Mouse (Mus musculus): ENCODE results near the gene Pitpna.
"Not testable (repeated sequence)": the region's sequence is repeated elsewhere in the genome, so short reads cannot be mapped to it uniquely, and the experiment has no call there.

The Pitpna gene

GRCm38 (mm10) chr11:75587493-75588284 is at the start of gene Pitpna:
Pitpna (plus strand) TSS chr11:75588097.
- in situ Hi-C loops (cut with MboI, MseI): no loop called here

- in situ Hi-C loops (cut with MboI, MseI): no loop called here
Measured at GRCm38 (mm10) chr11:75538184-75538969, 49.5 kb upstream of the Pitpna start.

GRCm38 (mm10) chr11:75538970-75539299 is 49.0 kb upstream of the Pitpna start:
- in situ Hi-C loops (cut with MboI, MseI): no loop called here

GRCm38 (mm10) chr11:75540209-75540608 is 47.7 kb upstream of the Pitpna start:
- in situ Hi-C loops (cut with MboI, MseI): no loop called here

DNA sequence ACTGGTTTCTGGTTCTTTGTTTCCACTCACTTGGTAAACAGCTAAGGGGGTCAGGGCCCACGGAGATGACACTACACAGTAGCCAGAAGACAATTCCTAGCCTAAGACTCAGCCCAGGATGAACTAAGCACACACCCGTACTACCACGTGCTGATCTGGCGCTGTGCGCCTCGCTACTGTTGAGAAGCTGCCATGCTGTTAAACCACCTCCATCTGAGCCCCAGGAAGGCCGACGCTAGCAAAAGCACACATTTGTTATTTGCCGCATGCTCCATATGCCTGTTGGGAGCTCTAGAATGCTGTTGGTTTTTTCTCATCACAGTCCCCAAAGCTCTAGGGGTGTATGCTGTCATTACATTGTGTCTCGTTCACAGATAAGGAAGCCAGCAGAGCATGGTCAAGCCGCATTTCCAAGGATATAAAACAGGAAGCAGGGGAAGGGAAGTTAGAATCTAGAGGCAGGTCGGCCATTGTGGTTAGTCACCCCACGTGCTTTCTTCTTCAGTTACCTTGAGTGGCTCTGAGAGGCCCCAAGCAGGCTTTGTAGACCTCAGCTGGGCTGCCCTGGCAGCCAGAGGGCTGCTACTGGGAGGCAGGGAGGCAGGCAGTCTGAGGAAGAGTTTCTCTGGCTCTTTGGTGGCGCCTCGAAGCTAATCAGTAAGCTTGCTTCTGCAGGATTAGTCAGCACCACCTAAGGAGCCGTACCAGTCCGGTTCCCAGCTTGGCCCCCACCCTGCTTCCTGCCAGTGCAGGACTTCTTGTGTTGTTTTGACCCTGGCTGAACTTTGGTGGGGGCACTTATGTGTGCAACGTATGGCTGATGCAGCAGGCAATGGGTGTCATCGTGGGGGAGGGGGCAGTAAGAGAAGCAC is 47.0 kb upstream of the Pitpna start:
- in situ Hi-C loops (cut with MboI, MseI): no loop called here

DNA sequence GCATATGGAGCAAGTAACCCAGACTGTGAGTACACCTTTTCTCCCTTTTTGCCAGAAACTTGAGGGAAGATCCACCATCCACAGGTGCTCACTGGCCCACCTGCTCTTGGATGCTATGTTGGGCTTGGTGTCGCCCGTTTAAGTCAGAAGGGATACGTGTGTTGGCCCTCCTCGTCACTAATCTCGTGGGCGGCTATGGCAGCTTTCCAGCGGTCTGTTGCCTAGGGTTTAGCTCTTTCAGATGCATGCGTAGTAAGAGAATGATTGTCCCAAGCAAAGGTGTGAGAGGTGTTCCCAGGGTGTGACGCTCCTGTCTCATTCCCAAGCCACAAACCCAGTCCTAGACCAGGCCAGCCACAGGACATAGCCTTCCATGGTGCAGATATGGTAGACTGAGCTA is 43.2 kb upstream of the Pitpna start:
- in situ Hi-C loops (cut with MboI, MseI): no loop called here

DNA sequence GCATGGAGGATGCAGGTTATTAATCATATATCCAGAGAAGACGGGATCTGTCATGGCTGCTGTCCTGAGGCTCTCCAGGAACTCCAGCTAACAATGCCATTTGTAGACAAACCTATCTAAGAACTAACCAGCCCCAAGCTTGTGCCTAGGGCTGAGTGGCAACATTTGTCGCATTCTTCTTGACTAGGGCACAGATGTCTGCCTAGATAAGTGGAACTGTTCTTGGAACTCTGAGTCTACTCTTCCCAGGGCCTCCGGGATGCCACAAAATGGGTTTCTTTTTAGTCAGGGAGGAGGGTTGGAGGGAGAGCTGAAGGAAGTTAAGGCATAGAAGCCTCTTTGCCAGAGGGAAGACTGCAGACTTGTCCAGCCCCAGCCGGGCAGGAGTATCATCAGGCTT is 41.8 kb upstream of the Pitpna start:
- in situ Hi-C loops (cut with MboI, MseI): no loop called here

DNA sequence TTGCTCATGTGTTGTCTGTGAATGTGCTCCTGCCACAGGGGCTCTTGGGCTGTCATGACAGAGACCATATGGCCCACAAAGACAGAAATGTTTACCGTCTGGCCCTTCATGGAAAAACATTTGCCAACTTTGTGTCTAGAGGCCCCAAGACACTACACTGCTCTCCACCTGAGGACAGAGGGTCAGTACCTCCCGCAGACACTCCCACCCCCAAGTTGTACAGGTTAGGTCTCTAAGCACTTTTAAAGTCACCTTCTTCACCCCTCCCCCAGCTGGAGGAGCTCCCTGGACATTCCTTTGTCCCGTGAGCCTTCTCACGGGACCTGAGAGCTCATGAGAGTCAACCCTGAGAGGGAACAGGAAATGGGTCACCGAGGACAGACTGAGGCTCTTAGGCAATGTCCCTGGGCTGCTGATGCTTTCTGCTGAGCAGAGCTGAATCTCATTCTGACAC is 38.2 kb upstream of the Pitpna start:
- in situ Hi-C loops (cut with MboI, MseI): no loop called here

GRCm38 (mm10) chr11:75550200-75550946 is 37.5 kb upstream of the Pitpna start:
- in situ Hi-C loops (cut with MboI, MseI): no loop called here

- in situ Hi-C loops (cut with MboI, MseI): no loop called here
Measured at GRCm38 (mm10) chr11:75551321-75551720, 36.6 kb upstream of the Pitpna start.

GRCm38 (mm10) chr11:75551961-75552441 is 35.9 kb upstream of the Pitpna start:
- in situ Hi-C loops (cut with MboI, MseI): no loop called here

- in situ Hi-C loops (cut with MboI, MseI): no loop called here
Measured at GRCm38 (mm10) chr11:75552906-75553482, 34.9 kb upstream of the Pitpna start.

- in situ Hi-C loops (cut with MboI, MseI): not testable (repeated sequence)
Measured at GRCm38 (mm10) chr11:75556006-75556405, 31.9 kb upstream of the Pitpna start.

GRCm38 (mm10) chr11:75557142-75557541 is 30.8 kb upstream of the Pitpna start:
- in situ Hi-C loops (cut with MboI, MseI): no loop called here

DNA sequence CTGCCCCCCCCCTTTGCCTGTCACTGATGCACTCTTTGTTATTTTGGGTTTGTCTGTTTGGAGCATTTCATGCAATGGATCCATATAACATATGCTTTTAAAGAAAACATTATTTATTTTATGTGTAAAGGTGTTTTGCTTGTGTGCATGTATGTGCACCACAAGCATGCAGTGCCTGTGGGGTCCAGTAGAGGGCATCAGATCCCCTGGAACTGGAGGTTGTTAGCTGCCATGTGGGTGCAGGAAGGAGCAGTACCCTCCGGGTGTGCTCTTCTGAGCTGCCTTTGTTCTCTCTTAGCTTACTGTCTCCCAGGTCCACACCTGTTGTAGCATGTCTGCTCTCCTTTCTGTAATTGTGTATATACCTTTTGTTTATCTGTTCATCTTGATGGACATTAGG is 29.8 kb upstream of the Pitpna start:
- in situ Hi-C loops (cut with MboI, MseI): no loop called here

- in situ Hi-C loops (cut with MboI, MseI): no loop called here
Measured at GRCm38 (mm10) chr11:75559870-75560504, 27.9 kb upstream of the Pitpna start.

- in situ Hi-C loops (cut with MboI, MseI): no loop called here
Measured at GRCm38 (mm10) chr11:75560530-75561409, 27.1 kb upstream of the Pitpna start.

DNA sequence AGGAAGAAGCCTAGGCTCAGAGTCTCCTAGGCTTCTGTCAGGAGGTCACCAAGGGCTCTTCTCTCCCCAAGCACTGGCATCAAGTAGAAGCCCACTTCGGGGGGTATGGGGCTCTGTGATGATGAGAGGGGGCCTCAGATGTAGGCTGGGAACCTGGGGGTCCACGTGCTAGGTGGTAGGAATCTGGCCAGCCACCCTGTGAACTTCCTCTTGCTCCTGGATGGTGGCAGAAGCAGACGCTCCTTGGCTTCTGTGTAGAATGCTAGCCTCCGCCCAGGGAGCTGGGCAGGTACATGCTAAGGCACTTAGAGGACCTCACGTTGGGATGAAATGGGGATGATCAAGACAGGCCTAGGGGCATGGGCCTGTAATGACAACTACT is 26.5 kb upstream of the Pitpna start:
- in situ Hi-C loops (cut with MboI, MseI): no loop called here

DNA sequence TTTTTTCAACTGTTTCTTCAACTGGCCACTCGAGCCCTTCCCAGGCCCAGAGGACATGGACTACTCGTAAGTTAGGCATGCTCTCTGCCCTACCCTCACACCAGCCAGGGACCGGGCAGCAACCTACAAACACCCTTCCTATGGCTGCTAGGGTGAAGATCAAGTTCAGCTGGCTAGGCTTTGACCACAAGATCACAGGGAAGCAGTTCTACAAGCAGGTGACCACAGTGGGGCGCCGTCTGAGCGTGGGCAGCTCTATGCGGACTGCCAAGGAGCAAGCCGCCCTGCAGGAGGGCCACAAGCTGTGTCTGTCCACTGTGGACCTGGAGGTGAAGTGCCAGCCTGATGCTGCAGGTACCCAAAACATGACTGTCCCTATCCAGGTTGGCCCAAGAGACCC is 25.1 kb upstream of the Pitpna start:
- in situ Hi-C loops (cut with MboI, MseI): no loop called here
